9 mouse cellular contexts compared by ENCODE assay signal in genomic region chr11:113143839-113144627, GRCm38 (mm10).
DNase-seq lines count a peak whose midpoint lies in the region; ATAC-seq and TF ChIP-seq lines count a peak whose summit lies in the region.
"Had no signal": no experiment of that assay in that cellular context is flagged by ENCODE, and none has a peak within 500 bp of the region (broad histone marks: within the 10 kb centered on the region; RNA-seq: fewer than 3 reads in every experiment).

No protein-coding gene starts in this region.

- H3K27ac ChIP-seq in kidney, postnatal 0 days, result no peak overlapping the region
- H3K27ac ChIP-seq in cerebellum, adult 2 months (ENCODE audit: insufficient read depth, low read length), result 0 out of 2 replicates have a peak overlapping the region, but pooled peaks have one; percentile 1
- peak overlapping the region; percentile 55 for H3K27ac ChIP-seq in hindbrain, embryonic 14.5 days
- peak overlapping the region; percentile 50 for H3K27ac ChIP-seq in midbrain, embryonic 12.5 days (replicated peaks)
- H3K27ac ChIP-seq in intestine, embryonic 15.5 days, result no peak overlapping the region
- H3K27ac ChIP-seq: limb, embryonic 12.5 days had no signal

- WGBS in kidney, postnatal 0 days, result 27% methylated on average over 14 of the region's 14 CpGs
- WGBS in cerebellum, adult 2 months, result 20% methylated on average over 14 of the region's 14 CpGs
- 9% methylated on average over 14 of the region's 14 CpGs for WGBS in hindbrain, embryonic 14.5 days
- 14% methylated on average over 14 of the region's 14 CpGs for WGBS in midbrain, embryonic 12.5 days
- 39% methylated on average over 14 of the region's 14 CpGs for WGBS in intestine, embryonic 15.5 days

- peaks cover 30% of the 10 kb centered on the region for H3K4me1 ChIP-seq in kidney, postnatal 0 days (replicated peaks; ENCODE audit: insufficient read depth, low read length)
- H3K4me1 ChIP-seq in cerebellum, adult 2 months (ENCODE audit: control insufficient read depth, insufficient read depth, low read length), result peaks cover 39% of the 10 kb centered on the region
- H3K4me1 ChIP-seq in hindbrain, embryonic 14.5 days (replicated peaks; ENCODE audit: control insufficient read depth, insufficient read depth, low read length), result peaks cover 42% of the 10 kb centered on the region
- H3K4me1 ChIP-seq in midbrain, embryonic 12.5 days, result peaks cover 40% of the 10 kb centered on the region
- H3K4me1 ChIP-seq in intestine, embryonic 15.5 days (replicated peaks), result peaks cover 31% of the 10 kb centered on the region

- intact Hi-C loops in gastrocnemius, postnatal 14 days (cut with DNase I; ENCODE audit: low total_unique reads), result no loop called here

- ATAC-seq in kidney, postnatal 0 days (replicated peaks; ENCODE audit: low FRiP score, low read depth), result no peak
- peak; percentile 70; the same call in 1 of the 2 replicates for ATAC-seq in hindbrain, embryonic 14.5 days (ENCODE audit: low FRiP score)
- peak; percentile 72 for ATAC-seq in midbrain, embryonic 12.5 days (ENCODE audit: low FRiP score, low read depth)
- ATAC-seq in intestine, embryonic 15.5 days, result no peak

- no peaks in the 10 kb centered on the region for H3K36me3 ChIP-seq in kidney, postnatal 0 days (ENCODE audit: insufficient read depth, low read length)
- no peaks in the 10 kb centered on the region for H3K36me3 ChIP-seq in hindbrain, embryonic 14.5 days (replicated peaks; ENCODE audit: control insufficient read depth, insufficient read depth)
- no peaks in the 10 kb centered on the region for H3K36me3 ChIP-seq in midbrain, embryonic 12.5 days
- H3K36me3 ChIP-seq in intestine, embryonic 15.5 days, result no peaks in the 10 kb centered on the region
- H3K36me3 ChIP-seq: limb, embryonic 12.5 days had no signal

- no peaks in the 10 kb centered on the region for H3K9me3 ChIP-seq in kidney, postnatal 0 days (replicated peaks; ENCODE audit: low read length)
- no peaks in the 10 kb centered on the region for H3K9me3 ChIP-seq in hindbrain, embryonic 14.5 days (ENCODE audit: control insufficient read depth, low read length)
- no peaks in the 10 kb centered on the region for H3K9me3 ChIP-seq in midbrain, embryonic 12.5 days
- no peaks in the 10 kb centered on the region for H3K9me3 ChIP-seq in intestine, embryonic 15.5 days
- H3K9me3 ChIP-seq: limb, embryonic 12.5 days had no signal

- no peak overlapping the region for H3K4me2 ChIP-seq in kidney, postnatal 0 days (ENCODE audit: low read length)
- peak overlapping the region; percentile 23 for H3K4me2 ChIP-seq in hindbrain, embryonic 14.5 days (replicated peaks)
- H3K4me2 ChIP-seq in midbrain, embryonic 12.5 days (replicated peaks), result peak overlapping the region; percentile 12
- H3K4me2 ChIP-seq in intestine, embryonic 15.5 days (replicated peaks), result no peak overlapping the region
- H3K4me2 ChIP-seq: limb, embryonic 12.5 days had no signal

- no peak overlapping the region for H3K4me3 ChIP-seq in kidney, postnatal 0 days (replicated peaks; ENCODE audit: low read depth, low read length)
- H3K4me3 ChIP-seq in cerebellum, adult 2 months (replicated peaks; ENCODE audit: insufficient read depth, low read depth, low read length), result no peak overlapping the region
- no peak overlapping the region for H3K4me3 ChIP-seq in hindbrain, embryonic 14.5 days (replicated peaks; ENCODE audit: low read length)
- H3K4me3 ChIP-seq in midbrain, embryonic 12.5 days, result no peak overlapping the region
- H3K4me3 ChIP-seq in intestine, embryonic 15.5 days (replicated peaks), result no peak overlapping the region
- H3K4me3 ChIP-seq: limb, embryonic 12.5 days had no signal

- H3K27me3 ChIP-seq in kidney, postnatal 0 days (ENCODE audit: insufficient read depth, low read length), result no peaks in the 10 kb centered on the region
- no peaks in the 10 kb centered on the region for H3K27me3 ChIP-seq in cerebellum, adult 2 months (ENCODE audit: control insufficient read depth, insufficient read depth, low read length)
- H3K27me3 ChIP-seq in hindbrain, embryonic 14.5 days (ENCODE audit: control insufficient read depth, insufficient read depth, low read length), result no peaks in the 10 kb centered on the region
- no peaks in the 10 kb centered on the region for H3K27me3 ChIP-seq in midbrain, embryonic 12.5 days
- H3K27me3 ChIP-seq in intestine, embryonic 15.5 days (replicated peaks), result no peaks in the 10 kb centered on the region
- H3K27me3 ChIP-seq: limb, embryonic 12.5 days had no signal

- peak; percentile 67 for DNase-seq in kidney, postnatal 0 days (ENCODE audit: low spot score)
- no peak for DNase-seq in kidney, postnatal 14 days
- DNase-seq in cerebellum, adult 2 months, result peak; percentile 73 to 87
- peak; percentile 81 for DNase-seq in gastrocnemius, postnatal 14 days
- peak; percentile 80 for DNase-seq in hindbrain, embryonic 14.5 days (ENCODE audit: low spot score)
- peak; percentile 58 for DNase-seq in right cerebral cortex, postnatal 4 days

- H3K9ac ChIP-seq in kidney, postnatal 0 days (ENCODE audit: low read depth, low read length), result no peak overlapping the region
- 0 out of 2 replicates have a peak overlapping the region, but pooled peaks have one; percentile 2 for H3K9ac ChIP-seq in hindbrain, embryonic 14.5 days
- no peak overlapping the region for H3K9ac ChIP-seq in midbrain, embryonic 12.5 days (replicated peaks)
- H3K9ac ChIP-seq in intestine, embryonic 15.5 days, result no peak overlapping the region
- H3K9ac ChIP-seq: limb, embryonic 12.5 days had no signal

- TF ChIP-seq POLR2A in cerebellum, adult 2 months (IDR thresholded peaks at IDR 0.05; ENCODE audit: borderline replicate concordance, insufficient read depth, low read length), result no peak

- TF ChIP-seq CTCF in kidney, postnatal 0 days (IDR thresholded peaks at IDR 0.05; ENCODE audit: low read depth), result no peak
- TF ChIP-seq CTCF in cerebellum, adult 2 months (IDR thresholded peaks at IDR 0.05; ENCODE audit: borderline replicate concordance, insufficient read depth, low read depth, low read length), result no peak

Comparison
In these comparisons a context has a peak if more than half of its experiments do, and no peak if none do; other contexts are left out.
1. ATAC-seq: peak in hindbrain, embryonic 14.5 days (single experiment) and midbrain, embryonic 12.5 days (single experiment); none in kidney, postnatal 0 days (single experiment) and intestine, embryonic 15.5 days (single experiment).
2. H3K27ac ChIP-seq: peak in cerebellum, adult 2 months (single experiment), hindbrain, embryonic 14.5 days (single experiment) and midbrain, embryonic 12.5 days (single experiment); none in kidney, postnatal 0 days (single experiment) and intestine, embryonic 15.5 days (single experiment).
3. H3K4me2 ChIP-seq: peak in hindbrain, embryonic 14.5 days (single experiment) and midbrain, embryonic 12.5 days (single experiment); none in kidney, postnatal 0 days (single experiment) and intestine, embryonic 15.5 days (single experiment).